Mouse (Mus musculus): ENCODE measurements around the gene Tspan9. TPM values are rescaled to one million over a fixed set of nuclear protein-coding genes. Genes with fewer than 3 reads are reported as not detected.

Gene Tspan9
- polyA plus RNA-seq, 1 experiment from 2014 or later: 130 TPM

GRCm38 (mm10) chr6:127989624-127990212, 153.7 kb downstream of the Tspan9 start:
- no peak overlapping the region for H3K4me3 ChIP-seq (ENCODE audit: low read depth, low read length)
- WGBS: 63% methylated on average over 11 of the region's 11 CpGs
- H3K9ac ChIP-seq (ENCODE audit: low read depth, low read length): no peak overlapping the region
- H3K9me3 ChIP-seq (ENCODE audit: control insufficient read depth, low read length): no peaks in the 10 kb centered on the region
- peak overlapping the region; percentile 68 for H3K27ac ChIP-seq (replicated peaks; ENCODE audit: low read depth, low read length)
- no peaks in the 10 kb centered on the region; the same call in none of the 2 replicates for H3K4me1 ChIP-seq (ENCODE audit: control insufficient read depth, insufficient read depth, low read length)
- no peaks in the 10 kb centered on the region for H3K36me3 ChIP-seq (ENCODE audit: control insufficient read depth, insufficient read depth, low read length)
- H3K27me3 ChIP-seq (replicated peaks; ENCODE audit: control insufficient read depth, insufficient read depth, low read length): no peaks in the 10 kb centered on the region
- ATAC-seq (ENCODE audit: low read depth): peak; percentile 91
- peak; percentile 92 for DNase-seq (ENCODE audit: low spot score)
- no peak overlapping the region for H3K4me2 ChIP-seq (ENCODE audit: low read depth, low read length)

- 0 out of 2 replicates have a peak, but pooled peaks cover 3% of the 10 kb centered on the region for H3K36me3 ChIP-seq (ENCODE audit: control insufficient read depth, insufficient read depth, low read length)
- DNase-seq (ENCODE audit: low spot score): no peak
- no peak overlapping the region for H3K4me3 ChIP-seq (ENCODE audit: low read depth, low read length)
- H3K9me3 ChIP-seq (ENCODE audit: control insufficient read depth, low read length): no peaks in the 10 kb centered on the region
- H3K4me1 ChIP-seq (ENCODE audit: control insufficient read depth, insufficient read depth, low read length): no peaks in the 10 kb centered on the region; the same call in none of the 2 replicates
- no peak overlapping the region for H3K4me2 ChIP-seq (ENCODE audit: low read depth, low read length)
- H3K27me3 ChIP-seq (replicated peaks; ENCODE audit: control insufficient read depth, insufficient read depth, low read length): no peaks in the 10 kb centered on the region
- no peak for ATAC-seq (ENCODE audit: low read depth)
- H3K9ac ChIP-seq (ENCODE audit: low read depth, low read length): no peak overlapping the region
- H3K27ac ChIP-seq (replicated peaks; ENCODE audit: low read depth, low read length): peak overlapping the region; percentile 68
- 83% methylated on average over 12 of the region's 12 CpGs for WGBS
Observed at GRCm38 (mm10) chr6:127988944-127989494, 154.4 kb downstream of the Tspan9 start.

GRCm38 (mm10) chr6:127987374-127987773, 156.0 kb downstream of the Tspan9 start:
- ATAC-seq (ENCODE audit: low read depth) (no peak), DNase-seq (ENCODE audit: low spot score) (no peak)
- Histone ChIP-seq H3K36me3 (ENCODE audit: control insufficient read depth, insufficient read depth, low read length) (0 out of 2 replicates have a peak, but pooled peaks cover 3% of the 10 kb centered on the region), H3K27me3 (replicated peaks; ENCODE audit: control insufficient read depth, insufficient read depth, low read length) (no peaks in the 10 kb centered on the region), H3K4me2 (ENCODE audit: low read depth, low read length) (no peak overlapping the region), H3K4me3 (ENCODE audit: low read depth, low read length) (no peak overlapping the region), H3K4me1 (ENCODE audit: control insufficient read depth, insufficient read depth, low read length) (no peaks in the 10 kb centered on the region; the same call in none of the 2 replicates), H3K9ac (ENCODE audit: low read depth, low read length) (no peak overlapping the region), H3K27ac (replicated peaks; ENCODE audit: low read depth, low read length) (no peak overlapping the region), H3K9me3 (ENCODE audit: control insufficient read depth, low read length) (no peaks in the 10 kb centered on the region)
- 91% methylated on average over 14 of the region's 14 CpGs for WGBS

GRCm38 (mm10) chr6:127986357-127986756, 157.0 kb downstream of the Tspan9 start:
- DNase-seq (ENCODE audit: low spot score) (no peak), ATAC-seq (ENCODE audit: low read depth) (no peak)
- no peaks in the 10 kb centered on the region for H3K27me3 ChIP-seq (replicated peaks; ENCODE audit: control insufficient read depth, insufficient read depth, low read length)
- no peak overlapping the region for H3K4me3 ChIP-seq (ENCODE audit: low read depth, low read length)
- H3K9me3 ChIP-seq (ENCODE audit: control insufficient read depth, low read length): no peaks in the 10 kb centered on the region
- peaks cover 4% of the 10 kb centered on the region for H3K4me1 ChIP-seq (ENCODE audit: control insufficient read depth, insufficient read depth, low read length)
- WGBS: 37% methylated on average over 9 of the region's 9 CpGs
- no peak overlapping the region for H3K27ac ChIP-seq (replicated peaks; ENCODE audit: low read depth, low read length)
- H3K9ac ChIP-seq (ENCODE audit: low read depth, low read length): no peak overlapping the region
- H3K4me2 ChIP-seq (ENCODE audit: low read depth, low read length): no peak overlapping the region
- 0 out of 2 replicates have a peak, but pooled peaks cover 3% of the 10 kb centered on the region for H3K36me3 ChIP-seq (ENCODE audit: control insufficient read depth, insufficient read depth, low read length)

- peaks cover 6% of the 10 kb centered on the region; the same call in 1 of the 2 replicates for H3K4me1 ChIP-seq (ENCODE audit: control insufficient read depth, insufficient read depth, low read length)
- no peaks in the 10 kb centered on the region for H3K9me3 ChIP-seq (ENCODE audit: control insufficient read depth, low read length)
- H3K4me2 ChIP-seq (ENCODE audit: low read depth, low read length): no peak overlapping the region
- 0 out of 2 replicates have a peak, but pooled peaks cover 3% of the 10 kb centered on the region for H3K36me3 ChIP-seq (ENCODE audit: control insufficient read depth, insufficient read depth, low read length)
- no peaks in the 10 kb centered on the region for H3K27me3 ChIP-seq (replicated peaks; ENCODE audit: control insufficient read depth, insufficient read depth, low read length)
- WGBS: 50% methylated on average over 8 of the region's 8 CpGs
- H3K27ac ChIP-seq (replicated peaks; ENCODE audit: low read depth, low read length): no peak overlapping the region
- no peak overlapping the region for H3K4me3 ChIP-seq (ENCODE audit: low read depth, low read length)
- no peak overlapping the region for H3K9ac ChIP-seq (ENCODE audit: low read depth, low read length)
- ATAC-seq (ENCODE audit: low read depth) (no peak), DNase-seq (ENCODE audit: low spot score) (no peak)
Observed at GRCm38 (mm10) chr6:127981176-127981575, 162.2 kb downstream of the Tspan9 start.

GRCm38 (mm10) chr6:127980381-127981045, 162.9 kb downstream of the Tspan9 start:
- no peak overlapping the region for H3K27ac ChIP-seq (replicated peaks; ENCODE audit: low read depth, low read length)
- no peak for ATAC-seq (ENCODE audit: low read depth)

GRCm38 (mm10) chr6:127979831-127980230, 163.6 kb downstream of the Tspan9 start:
- H3K4me3 ChIP-seq (ENCODE audit: low read depth, low read length): no peak overlapping the region
- H3K36me3 ChIP-seq (ENCODE audit: control insufficient read depth, insufficient read depth, low read length): 0 out of 2 replicates have a peak, but pooled peaks cover 3% of the 10 kb centered on the region
- DNase-seq (ENCODE audit: low spot score): no peak
- H3K4me1 ChIP-seq (ENCODE audit: control insufficient read depth, insufficient read depth, low read length): peaks cover 6% of the 10 kb centered on the region; the same call in 1 of the 2 replicates
- H3K9ac ChIP-seq (ENCODE audit: low read depth, low read length): no peak overlapping the region
- no peak overlapping the region for H3K4me2 ChIP-seq (ENCODE audit: low read depth, low read length)
- no peak for ATAC-seq (ENCODE audit: low read depth)
- no peaks in the 10 kb centered on the region for H3K9me3 ChIP-seq (ENCODE audit: control insufficient read depth, low read length)
- no peak overlapping the region for H3K27ac ChIP-seq (replicated peaks; ENCODE audit: low read depth, low read length)
- WGBS: 96% methylated on average over 5 of the region's 5 CpGs
- H3K27me3 ChIP-seq (replicated peaks; ENCODE audit: control insufficient read depth, insufficient read depth, low read length): no peaks in the 10 kb centered on the region

More at GRCm38 (mm10) chr6:127980381-127981045, 162.9 kb downstream of the Tspan9 start:
- no peak overlapping the region for H3K9ac ChIP-seq (ENCODE audit: low read depth, low read length)
- H3K4me2 ChIP-seq (ENCODE audit: low read depth, low read length): no peak overlapping the region
- H3K27me3 ChIP-seq (replicated peaks; ENCODE audit: control insufficient read depth, insufficient read depth, low read length): no peaks in the 10 kb centered on the region
- no peak overlapping the region for H3K4me3 ChIP-seq (ENCODE audit: low read depth, low read length)
- H3K36me3 ChIP-seq (ENCODE audit: control insufficient read depth, insufficient read depth, low read length): 0 out of 2 replicates have a peak, but pooled peaks cover 3% of the 10 kb centered on the region
- DNase-seq (ENCODE audit: low spot score): no peak
- WGBS: 60% methylated on average over 11 of the region's 11 CpGs
- H3K4me1 ChIP-seq (ENCODE audit: control insufficient read depth, insufficient read depth, low read length): peaks cover 6% of the 10 kb centered on the region; the same call in 1 of the 2 replicates
- H3K9me3 ChIP-seq (ENCODE audit: control insufficient read depth, low read length): no peaks in the 10 kb centered on the region

GRCm38 (mm10) chr6:127978941-127979340, 164.5 kb downstream of the Tspan9 start:
- no peak overlapping the region for H3K4me3 ChIP-seq (ENCODE audit: low read depth, low read length)
- H3K9ac ChIP-seq (ENCODE audit: low read depth, low read length): no peak overlapping the region
- H3K27ac ChIP-seq (replicated peaks; ENCODE audit: low read depth, low read length): no peak overlapping the region
- H3K36me3 ChIP-seq (ENCODE audit: control insufficient read depth, insufficient read depth, low read length): no peaks in the 10 kb centered on the region
- no peaks in the 10 kb centered on the region for H3K9me3 ChIP-seq (ENCODE audit: control insufficient read depth, low read length)
- no peak for DNase-seq (ENCODE audit: low spot score)
- ATAC-seq (ENCODE audit: low read depth): no peak
- peaks cover 6% of the 10 kb centered on the region; the same call in 1 of the 2 replicates for H3K4me1 ChIP-seq (ENCODE audit: control insufficient read depth, insufficient read depth, low read length)
- no peak overlapping the region for H3K4me2 ChIP-seq (ENCODE audit: low read depth, low read length)
- H3K27me3 ChIP-seq (replicated peaks; ENCODE audit: control insufficient read depth, insufficient read depth, low read length): no peaks in the 10 kb centered on the region
- 77% methylated on average over 20 of the region's 20 CpGs for WGBS
